Mouse (Mus musculus) small intestine, adult 2 months (tissue): ENCODE data around the gene Drd5.

Experiments
- CTCF ChIP-seq: fragments of 200-500 bp; IDR thresholded peaks from 2 replicates; pipeline ENCODE4 v1.5.1; 2012; ENCODE audit warnings: low read depth, mild to moderate bottlenecking, control low read depth, inconsistent platforms, low read length, moderate library complexity, mixed read lengths; ENCODE audit not compliant: insufficient replicate concordance, insufficient read length; ENCODE audit errors: extremely low read depth
- POLR2A ChIP-seq: fragments of 200-500 bp; IDR thresholded peaks from 2 replicates; pipeline ENCODE4 v1.6.1; 2012; ENCODE audit warnings: low read depth, mild to moderate bottlenecking, control low read depth, inconsistent platforms, low read length, moderate library complexity

- TF ChIP-seq CTCF (no peak), POLR2A (no peak)
These were observed 15.4 kb downstream of the Drd5 start for GRCm38 (mm10) chr5:38334582-38334981.
